18 mouse cellular contexts compared by ENCODE assay signal in genomic region chr11:107649458-107649857, GRCm38 (mm10).
A peak's percentile ranks its signal among the peaks of the same experiment; 100 is the strongest.
DNase-seq lines count a peak whose midpoint lies in the region; TF ChIP-seq lines count a peak whose summit lies in the region.
"Had no signal": no experiment of that assay in that cellular context is flagged by ENCODE, and none has a peak within 500 bp of the region (broad histone marks: within the 10 kb centered on the region; RNA-seq: fewer than 3 reads in every experiment).

No protein-coding gene starts in this region.

- no peak for TF ChIP-seq POLR2A in lung, adult 2 months (IDR thresholded peaks at IDR 0.05; ENCODE audit: borderline replicate concordance, extremely low read depth, low read depth, low read length)

- H3K4me1 ChIP-seq in lung, adult 2 months (ENCODE audit: control insufficient read depth, insufficient read depth, low read length), result peaks cover 12% of the 10 kb centered on the region
- H3K4me1 ChIP-seq: forebrain, embryonic 10.5 days; forebrain, embryonic 12.5 days had no signal

- TF ChIP-seq CTCF in lung, adult 2 months (IDR thresholded peaks at IDR 0.05; ENCODE audit: insufficient read depth, low read length), result no peak

- no peak overlapping the region for H3K4me3 ChIP-seq in lung, adult 2 months (replicated peaks; ENCODE audit: extremely low read depth, low read depth, low read length)
- H3K4me3 ChIP-seq: embryonic facial prominence, embryonic 13.5 days; embryonic facial prominence, embryonic 15.5 days; erythroblast, embryonic 14.5 days; forebrain, embryonic 10.5 days; forebrain, embryonic 12.5 days had no signal

- DNase-seq in lung, adult 18-20 months, result peak; percentile 19 to 35
- DNase-seq in lung, postnatal 14 days, result no peak
- DNase-seq in lung, postnatal 25 days (ENCODE audit: low spot score), result peak; percentile 26
- no peak for DNase-seq in lung, adult 2 months
- DNase-seq: adrenal gland, adult 2 months; adrenal gland, postnatal 10 days; adrenal gland, postnatal 25 days; cerebellum, adult 11 months; cerebellum, adult 18-20 months; cerebellum, adult 8-10 months; cerebellum, adult 9-11 months; cerebellum, postnatal 36 days; embryo, embryonic 11 days had no signal

- 73% methylated on average over 14 of the region's 14 CpGs for WGBS in lung, adult 2 months

Comparison
In these comparisons a context has a peak if more than half of its experiments do, and no peak if none do; other contexts are left out.
1. DNase-seq: peak in lung, adult 18-20 months (2 of 2) and lung, postnatal 25 days (single experiment); none in lung, postnatal 14 days (single experiment) and lung, adult 2 months (single experiment).